In the genomic region with DNA sequence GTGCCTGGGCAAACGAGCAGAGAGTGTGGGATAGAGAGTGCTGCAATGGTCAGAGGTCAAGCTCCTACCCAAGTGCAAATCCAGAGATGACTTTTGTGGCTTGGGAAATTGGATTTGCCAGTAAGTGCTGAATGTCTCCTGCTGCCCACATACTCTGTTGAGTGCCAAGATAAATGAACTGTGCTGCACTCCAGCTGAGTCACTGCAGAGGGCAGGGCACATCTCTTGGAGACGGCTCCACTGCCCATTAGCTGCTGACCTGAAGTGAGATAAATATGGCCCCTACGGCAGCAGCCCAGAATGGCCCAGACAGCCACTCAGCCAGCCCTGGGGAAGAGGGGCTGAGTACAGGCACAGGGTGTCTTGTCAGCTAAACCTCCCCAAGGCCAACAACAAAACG, we compare ENCODE assay signal across 22 mouse cellular contexts. TPM values are rescaled to one million over a fixed set of nuclear protein-coding genes. Genes with fewer than 3 reads are reported as not detected.
A peak's percentile ranks its signal among the peaks of the same experiment; 100 is the strongest.
DNase-seq lines count a peak whose midpoint lies in the region; ATAC-seq and TF ChIP-seq lines count a peak whose summit lies in the region.
"Had no signal": no experiment of that assay in that cellular context is flagged by ENCODE, and none has a peak within 500 bp of the region (broad histone marks: within the 10 kb centered on the region; RNA-seq: fewer than 3 reads in every experiment).

No protein-coding gene starts in this region.

- H3K4me1 ChIP-seq in stomach, embryonic 15.5 days: no peaks in the 10 kb centered on the region
- H3K4me1 ChIP-seq in stomach, postnatal 0 days (replicated peaks; ENCODE audit: control insufficient read depth, insufficient read depth): no peaks in the 10 kb centered on the region
- no peaks in the 10 kb centered on the region for H3K4me1 ChIP-seq in embryonic fibroblast, embryonic 13.5 days (ENCODE audit: control insufficient read depth, insufficient read depth, low read length)
- H3K4me1 ChIP-seq: liver, embryonic 12.5 days had no signal

- ATAC-seq in stomach, embryonic 15.5 days (ENCODE audit: insufficient read depth, low FRiP score, low read depth): peak; percentile 18; the same call in 1 of the 2 replicates
- ATAC-seq in stomach, postnatal 0 days (ENCODE audit: low FRiP score, low TSS enrichment): no peak
- ATAC-seq: liver, embryonic 12.5 days; midbrain, embryonic 16.5 days had no signal

- WGBS in stomach, embryonic 15.5 days: 33% methylated on average over 4 of the region's 4 CpGs
- 44% methylated on average over 4 of the region's 4 CpGs for WGBS in stomach, postnatal 0 days

- no peak overlapping the region for H3K27ac ChIP-seq in stomach, embryonic 15.5 days
- no peak overlapping the region for H3K27ac ChIP-seq in stomach, postnatal 0 days (replicated peaks)
- peak overlapping the region; percentile 53; the same call in 1 of the 2 replicates for H3K27ac ChIP-seq in embryonic fibroblast, embryonic 13.5 days (ENCODE audit: insufficient read depth, low read length)
- H3K27ac ChIP-seq in layer of hippocampus, adult 2 months: no peak overlapping the region
- H3K27ac ChIP-seq: limb, embryonic 10.5 days; liver, embryonic 12.5 days had no signal

- DNase-seq in adrenal gland, adult 2 months: peak; percentile 34
- no peak for DNase-seq in adrenal gland, postnatal 4 days (ENCODE audit: low spot score in 2 of 2)
- DNase-seq in stomach, postnatal 0 days (ENCODE audit: low spot score): no peak
- DNase-seq in retina, postnatal 1 day: no peak
- DNase-seq in layer of hippocampus, adult 2 months (ENCODE audit: low spot score in 2 of 2): no peak
- DNase-seq in urinary bladder, adult 2 months (ENCODE audit: low spot score): no peak
- DNase-seq: cerebellum, adult 11-12 months; cerebellum, postnatal 14 days; embryo, embryonic 11 days; heart, postnatal 4 days; kidney, adult 2 months; kidney, postnatal 14 days; layer of hippocampus, adult 9-11 months; lung, adult 2 months; thymus, postnatal 14 days had no signal

- no peak overlapping the region for H3K4me3 ChIP-seq in stomach, embryonic 15.5 days (replicated peaks)
- no peak overlapping the region for H3K4me3 ChIP-seq in stomach, postnatal 0 days (ENCODE audit: low read depth, low read length)
- no peak overlapping the region for H3K4me3 ChIP-seq in embryonic fibroblast, embryonic 13.5 days (ENCODE audit: insufficient read depth, low read length)
- H3K4me3 ChIP-seq in layer of hippocampus, adult 2 months: no peak overlapping the region
- H3K4me3 ChIP-seq: limb, embryonic 10.5 days; liver, embryonic 12.5 days; megakaryocyte, embryonic 14.5 days had no signal

- H3K27me3 ChIP-seq in stomach, embryonic 15.5 days (replicated peaks): no peaks in the 10 kb centered on the region
- H3K27me3 ChIP-seq in stomach, postnatal 0 days (ENCODE audit: control insufficient read depth, insufficient read depth, low read length): no peaks in the 10 kb centered on the region
- H3K27me3 ChIP-seq: liver, embryonic 12.5 days had no signal

- no peaks in the 10 kb centered on the region for H3K9me3 ChIP-seq in stomach, embryonic 15.5 days
- no peaks in the 10 kb centered on the region for H3K9me3 ChIP-seq in stomach, postnatal 0 days (ENCODE audit: control insufficient read depth, low read length)
- H3K9me3 ChIP-seq: limb, embryonic 10.5 days; liver, embryonic 12.5 days; megakaryocyte, embryonic 14.5 days had no signal

- no peak for TF ChIP-seq POLR2A in embryonic fibroblast, embryonic 13.5 days (IDR thresholded peaks at IDR 0.05; ENCODE audit: low read depth, low read length)

- no peak for TF ChIP-seq EP300 in stomach, postnatal 0 days (optimal IDR thresholded peaks at IDR 0.05)

- no peaks in the 10 kb centered on the region for H3K36me3 ChIP-seq in stomach, embryonic 15.5 days
- no peaks in the 10 kb centered on the region for H3K36me3 ChIP-seq in stomach, postnatal 0 days (ENCODE audit: control insufficient read depth, insufficient read depth, low read length)
- H3K36me3 ChIP-seq: limb, embryonic 10.5 days; liver, embryonic 12.5 days had no signal

- no peak overlapping the region for H3K9ac ChIP-seq in stomach, embryonic 15.5 days
- H3K9ac ChIP-seq in stomach, postnatal 0 days (ENCODE audit: low read length): no peak overlapping the region
- H3K9ac ChIP-seq: liver, embryonic 12.5 days had no signal

- no peak for TF ChIP-seq CTCF in stomach, postnatal 0 days (IDR thresholded peaks at IDR 0.05; ENCODE audit: low read depth)
- no peak for TF ChIP-seq CTCF in embryonic fibroblast, embryonic 13.5 days (IDR thresholded peaks at IDR 0.05; ENCODE audit: borderline replicate concordance, insufficient read depth, low read length)
- TF ChIP-seq CTCF in layer of hippocampus, adult 2 months (conservative IDR thresholded peaks at IDR 0.05): no peak

- H3K4me2 ChIP-seq in stomach, embryonic 15.5 days: no peak overlapping the region
- no peak overlapping the region for H3K4me2 ChIP-seq in stomach, postnatal 0 days (replicated peaks; ENCODE audit: low read depth)
- H3K4me2 ChIP-seq: liver, embryonic 12.5 days had no signal

RNA-seq across cellular contexts. Expression of a gene that starts 25.2 kb away (rescaled TPM):
- total RNA-seq in adrenal gland, adult 2 months (2021): under 1 TPM; 0.20 to 0.93 TPM
- 2.1 and 5.4 TPM in 2 replicates for polyA plus RNA-seq in adrenal gland, adult 2 months (2012; rRNA removed)
- 1 to 10 TPM in 1 of 2 experiments, under 1 TPM in 1; 0.81 to 1.3 TPM for total RNA-seq in adrenal gland, postnatal 4 days (2021)
- polyA plus RNA-seq in stomach, embryonic 15.5 days (2015; fragmentation: Nextera tagmentation; extraction: Ambion mirVana): 1.7 and 2.4 TPM in 2 replicates
- 3.1 and 3.9 TPM in 2 replicates for polyA plus RNA-seq in stomach, postnatal 0 days (2015; fragmentation: Nextera tagmentation; extraction: Ambion mirVana)
- 16.2 and 18.2 TPM in 2 replicates for polyA plus RNA-seq in embryonic fibroblast, embryonic 13.5 days (2011; ENCODE audit: insufficient read length, low read depth, missing spikeins)
- total RNA-seq in layer of hippocampus, adult 2 months (2021): 1 to 10 TPM; 1.5 to 1.8 TPM
- polyA plus RNA-seq in urinary bladder, adult 2 months (2012; rRNA removed): 0.55 and 0.91 TPM in 2 replicates
- total RNA-seq: neutrophil, adult 5-6 weeks had no signal

RNA-seq across cellular contexts. Expression of a gene that starts 26.4 kb away (rescaled TPM):
- total RNA-seq in adrenal gland, adult 2 months (2021): 10 to 100 TPM in 1 of 2 experiments, 1 to 10 TPM in 1; 7.3 to 16.3 TPM
- polyA plus RNA-seq in adrenal gland, adult 2 months (2012; rRNA removed): 52.1 and 66.8 TPM in 2 replicates
- total RNA-seq in adrenal gland, postnatal 4 days (2021): 10 to 100 TPM; 29.1 to 39.4 TPM
- 97.4 and 104 TPM in 2 replicates for polyA plus RNA-seq in stomach, embryonic 15.5 days (2015; fragmentation: Nextera tagmentation; extraction: Ambion mirVana)
- 65.7 and 71.8 TPM in 2 replicates for polyA plus RNA-seq in stomach, postnatal 0 days (2015; fragmentation: Nextera tagmentation; extraction: Ambion mirVana)
- 98.5 and 132 TPM in 2 replicates for polyA plus RNA-seq in embryonic fibroblast, embryonic 13.5 days (2011; ENCODE audit: insufficient read length, low read depth, missing spikeins)
- 10 to 100 TPM; 40.1 to 45.3 TPM for total RNA-seq in layer of hippocampus, adult 2 months (2021)
- 31.9 and 34.4 TPM in 2 replicates for polyA plus RNA-seq in urinary bladder, adult 2 months (2012; rRNA removed)
